Mouse (Mus musculus) lung, adult 2 months (tissue): ENCODE measurements around the gene Tmem266.

Experiments
- CTCF ChIP-seq: fragments of 200-500 bp; IDR thresholded peaks from 2 replicates; pipeline ENCODE4 v1.5.1; 2011; ENCODE audit warnings: mild to moderate bottlenecking, low read length, control low read depth; ENCODE audit not compliant: insufficient read depth
- POLR2A ChIP-seq: fragments of 200-500 bp; IDR thresholded peaks from 2 replicates; pipeline ENCODE4 v1.6.1; 2011; ENCODE audit warnings: low read depth, mild to moderate bottlenecking, control low read depth, low read length, borderline replicate concordance; ENCODE audit errors: extremely low read depth

DNA sequence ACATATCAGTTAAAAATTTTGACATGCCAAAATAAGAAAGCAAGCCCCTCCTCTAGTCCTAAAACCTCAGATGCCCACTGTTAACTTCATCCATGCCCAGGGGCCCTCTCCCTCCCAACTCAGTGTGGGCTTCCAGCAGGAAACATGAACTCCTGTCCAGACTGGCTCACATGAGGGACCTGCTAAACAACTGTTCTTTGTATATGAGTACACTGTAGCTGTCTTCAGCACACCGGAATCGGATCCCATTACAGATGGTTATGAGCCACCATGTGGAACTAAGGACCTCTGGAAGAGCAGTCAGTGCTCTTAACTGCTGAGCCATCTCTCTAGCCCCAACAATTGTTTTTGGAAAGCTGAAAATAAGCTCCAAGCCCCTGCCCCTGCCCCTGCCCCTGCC, 80.1 kb downstream of the Tmem266 start:
- no peak for TF ChIP-seq POLR2A
- TF ChIP-seq CTCF: no peak
